Mouse (Mus musculus): ENCODE data around the gene Wfdc11. TPM values are rescaled to one million over a fixed set of nuclear protein-coding genes. Genes with fewer than 3 reads are reported as not detected.
"Not testable (repeated sequence)": the region's sequence is repeated elsewhere in the genome, so short reads cannot be mapped to it uniquely, and the experiment has no call there.

Wfdc11 gene
- total RNA-seq, 2 experiments from 2014 or later = not detected

DNA sequence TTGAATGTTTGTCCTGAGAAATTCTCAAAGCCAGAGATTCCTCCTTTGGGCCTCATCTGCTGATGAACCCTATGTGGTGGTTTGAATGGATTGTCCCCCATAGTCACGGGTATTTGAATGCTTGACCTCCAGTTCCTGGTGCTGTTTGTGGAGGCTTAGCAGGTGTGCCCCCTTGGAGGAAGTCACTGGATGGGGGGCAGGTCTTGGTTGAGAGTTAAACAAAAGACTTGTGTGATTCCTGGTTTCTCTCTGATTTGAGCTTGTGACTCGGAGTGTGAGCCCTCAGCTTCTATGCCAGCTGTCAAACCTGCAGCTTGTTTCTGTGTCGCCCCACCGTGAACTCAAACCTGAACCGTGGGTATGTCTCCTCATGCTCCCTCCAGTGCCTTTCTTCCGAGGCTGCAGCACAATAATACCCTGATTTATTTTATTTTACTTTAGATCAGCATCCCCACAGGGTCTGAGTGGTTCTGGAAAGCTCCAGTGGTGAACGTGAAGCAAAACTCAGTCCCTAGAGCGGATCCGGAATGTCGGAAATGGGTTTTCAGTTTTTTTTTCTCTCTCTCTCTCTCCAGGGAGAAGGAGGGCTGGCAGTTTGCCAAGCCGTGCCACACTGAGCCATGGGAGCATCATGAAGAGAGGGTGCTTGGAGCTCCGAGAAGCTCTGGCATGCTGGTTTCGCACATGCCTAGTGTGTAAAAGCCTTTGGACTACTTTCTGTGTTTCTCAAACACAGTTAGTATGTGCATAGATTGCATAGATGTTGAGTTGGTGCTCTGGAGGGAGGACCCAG, 31.8 kb downstream of the Wfdc11 start:
- no peak for DNase-seq
- intact Hi-C loops (cut with DNase I) = no loop called here

DNA sequence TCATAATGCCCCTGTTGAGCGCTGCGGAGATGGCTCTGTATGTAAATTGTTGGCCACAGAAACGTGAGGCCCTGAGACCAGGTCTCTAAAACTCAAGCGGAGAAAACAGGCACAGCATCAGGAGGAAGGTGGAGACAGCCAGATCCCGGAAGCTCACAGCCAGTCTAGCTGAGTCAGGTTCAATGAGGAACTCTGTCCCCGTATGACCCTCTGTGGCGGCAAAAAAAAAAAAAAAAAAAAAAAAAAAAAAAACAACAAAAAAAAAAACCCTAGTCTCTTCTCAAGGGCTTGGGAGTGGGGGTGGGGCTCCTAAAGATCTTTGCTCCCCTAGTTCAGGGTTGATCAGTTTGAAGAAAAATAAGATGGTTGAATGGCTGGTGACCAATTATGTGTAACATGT, 32.8 kb downstream of the Wfdc11 start:
- DNase-seq = no peak
- intact Hi-C loops (cut with DNase I) = no loop called here

DNA sequence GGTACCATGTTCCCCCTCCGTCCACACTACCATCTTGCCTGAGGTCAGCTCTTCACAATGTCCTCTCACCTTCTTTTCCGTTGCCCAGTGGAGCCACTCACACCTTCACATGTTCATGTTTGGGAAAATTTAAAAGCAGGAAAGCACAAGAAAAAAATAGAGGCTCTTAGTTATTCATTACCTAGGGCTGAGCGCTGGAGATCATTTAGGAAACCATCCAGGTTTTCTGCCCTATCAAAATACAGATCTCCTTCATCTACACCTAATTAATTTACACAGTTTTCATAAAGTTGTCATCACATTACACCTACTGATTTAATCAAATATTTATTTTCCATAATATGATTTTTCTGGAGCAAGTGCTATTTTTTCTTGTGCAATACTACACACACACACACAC, 35.2 kb downstream of the Wfdc11 start, which contains the start of gene Wfdc16:
Wfdc16 (minus strand) TSS at position 101 of the 400 bp plus-strand sequence.
- DNase-seq = no peak
- intact Hi-C loops (cut with DNase I) = no loop called here

DNA sequence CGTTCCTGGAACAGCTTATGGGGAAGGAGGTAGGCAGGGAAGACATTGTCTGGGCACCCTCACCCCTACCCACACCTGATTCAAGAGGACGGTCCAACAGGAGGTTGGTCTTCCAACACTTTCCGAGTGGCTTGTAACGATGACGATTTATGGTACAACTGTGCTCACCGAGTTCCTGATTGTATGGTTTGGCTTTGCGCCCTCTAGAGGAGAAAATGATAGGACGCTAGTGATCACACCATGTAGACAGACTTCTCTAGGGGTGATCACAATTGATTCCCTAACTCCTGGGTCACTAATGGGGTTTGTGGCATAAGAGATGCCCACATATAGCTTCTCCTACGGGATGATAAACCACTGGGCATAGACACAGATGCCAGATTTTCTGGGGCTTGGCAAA, 38.6 kb downstream of the Wfdc11 start:
- intact Hi-C loops (cut with DNase I) = no loop called here
- DNase-seq = no peak

DNA sequence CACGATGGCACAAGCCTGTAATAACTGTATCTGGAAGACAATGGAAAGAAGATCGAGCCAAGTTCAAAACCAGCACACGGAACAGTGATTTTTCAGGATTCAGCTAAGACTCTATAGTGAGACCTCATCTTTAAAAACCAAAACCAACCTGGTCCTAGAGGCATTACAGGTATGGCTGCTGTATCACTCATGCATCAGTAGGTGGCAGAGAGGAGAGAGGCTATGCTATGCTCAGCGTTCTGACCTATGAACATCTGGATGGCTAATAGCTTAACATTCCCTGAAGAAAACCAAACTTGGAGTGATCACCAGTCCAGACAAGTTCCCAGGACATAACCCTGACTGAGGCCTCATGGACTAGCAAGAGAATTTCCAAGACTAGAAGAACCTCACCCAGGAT, 52.1 kb downstream of the Wfdc11 start:
- intact Hi-C loops (cut with DNase I) = no loop called here
- DNase-seq = no peak

DNA sequence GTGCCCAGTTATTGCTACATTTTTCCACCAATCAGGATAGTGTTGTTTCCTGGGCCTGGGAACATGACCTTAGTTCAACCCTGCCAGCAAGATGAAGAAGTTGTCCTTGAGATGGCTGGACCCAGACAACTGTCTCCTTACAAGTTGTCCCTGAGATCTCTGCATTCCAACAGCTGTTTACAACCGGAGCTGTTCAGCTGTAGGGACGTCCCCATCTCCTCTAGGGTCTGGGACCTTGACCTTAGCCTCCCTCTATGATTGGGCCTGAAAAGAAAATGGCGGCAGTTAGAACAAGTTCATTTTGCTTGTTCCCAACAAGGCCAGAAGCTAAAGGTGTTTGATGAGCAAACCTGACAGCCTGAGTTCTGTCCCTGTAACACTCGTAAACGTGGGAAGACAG, 54.8 kb downstream of the Wfdc11 start:
- DNase-seq = no peak
- intact Hi-C loops (cut with DNase I) = no loop called here

DNA sequence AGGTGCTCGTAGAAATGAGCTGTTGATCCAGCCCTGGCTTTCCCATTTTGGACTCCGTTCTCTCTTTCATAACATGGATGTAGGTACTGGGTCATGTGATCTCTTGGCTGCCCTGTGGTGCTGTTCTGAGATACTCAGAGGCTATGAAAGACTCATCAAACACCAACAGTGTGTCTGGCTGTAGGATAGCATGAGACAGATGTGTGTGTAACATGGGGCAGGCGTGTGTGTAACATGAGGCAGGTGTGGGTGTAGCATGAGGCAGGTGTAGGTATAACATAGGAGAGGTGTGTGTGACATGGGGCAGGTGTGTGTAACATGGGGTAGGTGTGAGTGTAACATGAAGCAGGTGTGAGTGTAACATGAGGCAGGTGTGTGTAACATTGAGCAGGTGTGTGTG, 58.5 kb downstream of the Wfdc11 start:
- DNase-seq = no peak

DNA sequence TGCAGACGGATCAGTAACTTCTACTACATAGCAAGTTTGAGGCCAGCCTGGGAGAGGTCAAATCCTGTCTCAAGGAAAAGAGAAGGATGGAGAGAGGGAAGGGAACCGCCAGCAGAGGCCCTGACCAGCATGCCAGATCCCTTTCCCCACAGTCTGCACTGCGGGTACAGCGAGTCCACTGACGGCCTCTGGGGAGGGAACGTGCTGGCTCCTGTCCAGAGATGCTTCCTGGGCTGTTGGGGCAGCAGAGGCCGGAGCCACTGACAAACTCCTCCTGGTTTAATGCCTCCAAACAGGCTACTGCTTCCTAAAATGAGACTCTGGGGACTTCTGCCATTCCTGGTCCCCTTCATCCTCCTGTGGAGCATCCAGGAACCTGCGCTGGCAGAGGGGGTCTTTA, 60.4 kb downstream of the Wfdc11 start, which contains the start of the genes Wfdc6b and Wfdc8:
Wfdc6b (plus strand) TSS at position 52 of the 400 bp plus-strand sequence.
Wfdc8 (minus strand) TSS at position 156 of the 400 bp plus-strand sequence.
- intact Hi-C loops (cut with DNase I) = not testable (repeated sequence)
- peak; percentile 49 to 54 for DNase-seq

More for the DNA sequence above, 58.5 kb downstream of the Wfdc11 start:
- intact Hi-C loops (cut with DNase I) = no loop called here

Other genes with a start within 250 kb of the Wfdc11 start
- 10 to 100 TPM; 20.6 to 20.7 TPM for gene Sdc4, start 230.2 kb downstream of the Wfdc11 start, total RNA-seq (2021)
- 10 to 100 TPM; 23.0 to 24.6 TPM for gene Sys1, start 217.1 kb downstream of the Wfdc11 start, total RNA-seq (2021)
- gene Gm20458, start 213.1 kb downstream of the Wfdc11 start, total RNA-seq (2021) = 1 to 10 TPM; 7.6 to 7.7 TPM
- gene Trp53tg5, start 200.4 kb downstream of the Wfdc11 start, total RNA-seq (2021) = not detected
- gene Dbndd2, start 188.0 kb downstream of the Wfdc11 start, total RNA-seq (2021) = 10 to 100 TPM; 14.3 to 15.8 TPM
- gene Pigt, start 176.6 kb downstream of the Wfdc11 start, total RNA-seq (2021) = 10 to 100 TPM; 34.2 to 35.6 TPM
- 1 to 10 TPM; 1.0 to 1.2 TPM for gene Wfdc2, start 111.7 kb downstream of the Wfdc11 start, total RNA-seq (2021)
- gene Spint3, start 100.6 kb downstream of the Wfdc11 start, total RNA-seq (2021) = not detected
- gene Wfdc6a, start 88.6 kb downstream of the Wfdc11 start, total RNA-seq (2021) = under 1 TPM in 1 of 2 experiments, not detected in 1; 0.53 TPM
- gene Eppin, start 80.5 kb downstream of the Wfdc11 start, total RNA-seq (2021) = not detected
- gene Wfdc6b, start 60.6 kb downstream of the Wfdc11 start, total RNA-seq (2021) = not detected
- not detected for gene Wfdc8, start 60.5 kb downstream of the Wfdc11 start, total RNA-seq (2021)
- not detected for gene Wfdc16, start 35.3 kb downstream of the Wfdc11 start, total RNA-seq (2021)
- not detected for gene Wfdc10, start 18.0 kb downstream of the Wfdc11 start, total RNA-seq (2021)
- not detected for gene Wfdc9, start 17.5 kb downstream of the Wfdc11 start, total RNA-seq (2021)
- not detected for gene Wfdc13, start 11.0 kb upstream of the Wfdc11 start, total RNA-seq (2021)
- not detected for gene Spint4, start 24.4 kb upstream of the Wfdc11 start, total RNA-seq (2021)
- gene Spint5, start 41.2 kb upstream of the Wfdc11 start, total RNA-seq (2021) = not detected
- gene Wfdc3, start 71.8 kb upstream of the Wfdc11 start, total RNA-seq (2021) = not detected
- 10 to 100 TPM; 22.8 to 29.3 TPM for gene Dnttip1, start 71.9 kb upstream of the Wfdc11 start, total RNA-seq (2021)
- gene Ube2c, start 95.8 kb upstream of the Wfdc11 start, total RNA-seq (2021) = 1 to 10 TPM; 2.5 to 3.1 TPM
- gene Tnnc2, start 105.9 kb upstream of the Wfdc11 start, total RNA-seq (2021) = not detected
- 10 to 100 TPM; 23.4 to 29.0 TPM for gene Snx21, start 111.7 kb upstream of the Wfdc11 start, total RNA-seq (2021)
- gene Acot8, start 130.8 kb upstream of the Wfdc11 start, total RNA-seq (2021) = 10 to 100 TPM; 10.4 to 13.0 TPM
- gene Zswim3, start 131.0 kb upstream of the Wfdc11 start, total RNA-seq (2021) = 1 to 10 TPM; 2.5 to 2.7 TPM
- gene Zswim1, start 148.6 kb upstream of the Wfdc11 start, total RNA-seq (2021) = 1 to 10 TPM; 4.2 to 4.5 TPM
- under 1 TPM; 0.46 to 0.78 TPM for gene Spata25, start 154.4 kb upstream of the Wfdc11 start, total RNA-seq (2021)
- gene Ctsa, start 158.8 kb upstream of the Wfdc11 start, total RNA-seq (2021) = 100 to 1,000 TPM; 103 to 106 TPM
- gene Neurl2, start 159.4 kb upstream of the Wfdc11 start, total RNA-seq (2021) = 10 to 100 TPM; 46.2 to 51.4 TPM
- 10 to 100 TPM; 40.3 to 46.3 TPM for gene Pltp, start 183.6 kb upstream of the Wfdc11 start, total RNA-seq (2021)
- gene Pcif1, start 205.2 kb upstream of the Wfdc11 start, total RNA-seq (2021) = 10 to 100 TPM; 34.1 to 34.5 TPM
- gene Zfp335, start 237.7 kb upstream of the Wfdc11 start, total RNA-seq (2021) = 10 to 100 TPM in 1 of 2 experiments, 1 to 10 TPM in 1; 8.5 to 10.0 TPM